Mouse (Mus musculus) A20 (cell line): ENCODE measurements around the gene Rhod.

Source experiments
- DNase-seq: peaks from one replicate; pipeline ENCODE4 v3.0.0-alpha.2; 2011; ENCODE audit warnings: low read depth, low spot score

Gene Rhod

GRCm38 (mm10) chr19:4451098-4451497, 11.9 kb upstream of the Rhod start:
- DNase-seq, result no peak

- DNase-seq, result no peak
These were observed 11.4 kb upstream of the Rhod start for GRCm38 (mm10) chr19:4450666-4451065.

GRCm38 (mm10) chr19:4449230-4449629, 10.0 kb upstream of the Rhod start:
- no peak for DNase-seq

GRCm38 (mm10) chr19:4447445-4447844, 8.2 kb upstream of the Rhod start:
- DNase-seq, result no peak

- DNase-seq, result no peak
These were observed 7.6 kb upstream of the Rhod start for GRCm38 (mm10) chr19:4446661-4447420.

GRCm38 (mm10) chr19:4442408-4442807, 3.2 kb upstream of the Rhod start:
- DNase-seq, result peak; percentile 61

GRCm38 (mm10) chr19:4441621-4442161, 2.5 kb upstream of the Rhod start:
- no peak for DNase-seq

- peak; percentile 79 for DNase-seq
These were observed 1.9 kb upstream of the Rhod start for GRCm38 (mm10) chr19:4441090-4441591.

- DNase-seq, result no peak
These were observed 990 bp upstream of the Rhod start for GRCm38 (mm10) chr19:4440222-4440621.

GRCm38 (mm10) chr19:4438791-4439160, 456 bp downstream of the Rhod start:
- DNase-seq, result peak; percentile 13

GRCm38 (mm10) chr19:4437886-4438285, 1.3 kb downstream of the Rhod start:
- DNase-seq, result peak; percentile 24

GRCm38 (mm10) chr19:4436254-4436653, 3.0 kb downstream of the Rhod start:
- no peak for DNase-seq

- DNase-seq, result no peak
These were observed 4.2 kb downstream of the Rhod start for GRCm38 (mm10) chr19:4434999-4435398.

- no peak for DNase-seq
These were observed 5.5 kb downstream of the Rhod start for GRCm38 (mm10) chr19:4433756-4434155.

- no peak for DNase-seq
These were observed 9.1 kb downstream of the Rhod start for GRCm38 (mm10) chr19:4430091-4430620.

- DNase-seq, result peak; percentile 69
These were observed 13.4 kb downstream of the Rhod start for GRCm38 (mm10) chr19:4425610-4426366.

GRCm38 (mm10) chr19:4423021-4423420, 16.2 kb downstream of the Rhod start:
- no peak for DNase-seq

GRCm38 (mm10) chr19:4422581-4422980, 16.7 kb downstream of the Rhod start:
- no peak for DNase-seq

- no peak for DNase-seq
These were observed 18.9 kb downstream of the Rhod start for GRCm38 (mm10) chr19:4420153-4420910.

GRCm38 (mm10) chr19:4419711-4420110, 19.5 kb downstream of the Rhod start:
- DNase-seq, result no peak

GRCm38 (mm10) chr19:4417713-4418112, 21.5 kb downstream of the Rhod start:
- DNase-seq, result no peak

- peak; percentile 72 for DNase-seq
These were observed 22.0 kb downstream of the Rhod start for GRCm38 (mm10) chr19:4417183-4417582.
